Mouse (Mus musculus): ENCODE measurements at regions not wholly inside any gene's neighbourhood (a gene's known extent, or its start where the extent isn't known, plus 50 kb on each side); places are given as distances from the start of the nearest gene placed in this dataset.

DNA sequence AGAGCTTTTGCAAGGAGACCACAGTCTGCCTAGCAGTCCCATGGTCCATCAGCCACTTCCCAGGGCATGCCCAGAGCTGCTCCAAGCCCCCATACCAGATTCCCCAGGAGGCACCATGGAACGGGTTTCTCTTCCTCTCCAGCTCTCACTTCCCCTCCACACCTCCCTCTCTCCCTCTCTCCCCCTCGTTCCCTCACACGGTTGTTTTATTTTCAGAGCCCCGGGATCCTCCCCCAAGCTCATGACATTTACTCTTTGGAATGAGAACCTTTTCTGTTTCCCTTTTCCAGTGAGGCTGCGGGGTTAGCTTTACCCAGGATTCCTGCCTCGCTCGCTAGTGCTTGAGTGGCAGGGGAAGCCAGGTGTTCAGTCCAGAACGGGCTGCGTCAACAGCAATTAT, 436.9 kb downstream of the Matn1 start:
- peaks cover 10% of the 10 kb centered on the region for H3K4me1 ChIP-seq (ENCODE audit: control insufficient read depth, insufficient read depth, low read length)
- no peaks in the 10 kb centered on the region for H3K27me3 ChIP-seq (replicated peaks; ENCODE audit: control insufficient read depth, insufficient read depth, low read length)
- no peaks in the 10 kb centered on the region for H3K9me3 ChIP-seq (ENCODE audit: control insufficient read depth, low read length)
- WGBS: 28% methylated on average over 9 of the region's 9 CpGs
- H3K36me3 ChIP-seq (ENCODE audit: control insufficient read depth, insufficient read depth, low read length): no peaks in the 10 kb centered on the region
- peak overlapping the region; percentile 19; the same call in 1 of the 2 replicates for H3K9ac ChIP-seq (ENCODE audit: low read depth, low read length)
- no peak for ATAC-seq (ENCODE audit: low read depth)
- H3K4me2 ChIP-seq (ENCODE audit: low read depth, low read length): no peak overlapping the region
- peak; percentile 56 for DNase-seq (ENCODE audit: low spot score)
- no peak overlapping the region for H3K4me3 ChIP-seq (ENCODE audit: low read depth, low read length)
- H3K27ac ChIP-seq (replicated peaks; ENCODE audit: low read depth, low read length): no peak overlapping the region; the same call in 1 of the 2 replicates

- no peak overlapping the region for H3K4me2 ChIP-seq (ENCODE audit: low read depth, low read length)
- no peaks in the 10 kb centered on the region for H3K27me3 ChIP-seq (replicated peaks; ENCODE audit: control insufficient read depth, insufficient read depth, low read length)
- no peaks in the 10 kb centered on the region for H3K9me3 ChIP-seq (ENCODE audit: control insufficient read depth, low read length)
- no peak overlapping the region for H3K4me3 ChIP-seq (ENCODE audit: low read depth, low read length)
- no peak overlapping the region for H3K27ac ChIP-seq (replicated peaks; ENCODE audit: low read depth, low read length)
- H3K36me3 ChIP-seq (ENCODE audit: control insufficient read depth, insufficient read depth, low read length): no peaks in the 10 kb centered on the region
- no peak for ATAC-seq (ENCODE audit: low read depth)
- 75% methylated on average over 7 of the region's 7 CpGs for WGBS
- no peak overlapping the region for H3K9ac ChIP-seq (ENCODE audit: low read depth, low read length)
- H3K4me1 ChIP-seq (ENCODE audit: control insufficient read depth, insufficient read depth, low read length): peaks cover 10% of the 10 kb centered on the region
- DNase-seq (ENCODE audit: low spot score): no peak
Observed at GRCm38 (mm10) chr4:131381529-131381928, 437.3 kb downstream of the Matn1 start.

DNA sequence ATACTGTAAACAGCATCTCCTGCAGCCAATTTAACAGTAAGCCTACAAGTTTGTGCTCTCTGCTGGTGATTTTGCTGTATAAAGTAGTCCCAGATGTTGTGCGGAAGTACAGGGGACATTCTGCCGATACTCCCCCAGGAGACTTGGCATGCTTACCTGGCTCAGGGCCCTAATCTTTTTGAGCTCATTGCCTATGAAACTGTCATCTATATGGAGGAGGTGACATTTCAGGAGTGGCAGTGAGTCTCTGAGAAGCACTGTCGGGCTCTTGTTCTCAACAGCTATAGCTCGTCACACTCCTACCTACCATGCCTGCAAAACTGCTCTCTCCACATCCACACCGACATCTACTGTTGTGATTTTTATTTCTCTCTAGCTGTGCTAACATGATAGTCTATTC, 439.7 kb downstream of the Matn1 start:
- no peaks in the 10 kb centered on the region for H3K27me3 ChIP-seq (replicated peaks; ENCODE audit: control insufficient read depth, insufficient read depth, low read length)
- WGBS: 53% methylated on average over 5 of the region's 5 CpGs

GRCm38 (mm10) chr4:131386961-131387360, 442.8 kb downstream of the Matn1 start:
- Histone ChIP-seq H3K4me1 (ENCODE audit: control insufficient read depth, insufficient read depth, low read length) (peaks cover 10% of the 10 kb centered on the region), H3K4me2 (ENCODE audit: low read depth, low read length) (no peak overlapping the region), H3K9ac (ENCODE audit: low read depth, low read length) (no peak overlapping the region), H3K27ac (replicated peaks; ENCODE audit: low read depth, low read length) (no peak overlapping the region), H3K36me3 (ENCODE audit: control insufficient read depth, insufficient read depth, low read length) (no peaks in the 10 kb centered on the region), H3K4me3 (ENCODE audit: low read depth, low read length) (no peak overlapping the region), H3K9me3 (ENCODE audit: control insufficient read depth, low read length) (no peaks in the 10 kb centered on the region), H3K27me3 (replicated peaks; ENCODE audit: control insufficient read depth, insufficient read depth, low read length) (no peaks in the 10 kb centered on the region)
- WGBS: 80% methylated on average over 10 of the region's 10 CpGs
- no peak for ATAC-seq (ENCODE audit: low read depth)
- no peak for DNase-seq (ENCODE audit: low spot score)

More for the DNA sequence above, 439.7 kb downstream of the Matn1 start:
- Histone ChIP-seq H3K9ac (ENCODE audit: low read depth, low read length) (no peak overlapping the region), H3K27ac (replicated peaks; ENCODE audit: low read depth, low read length) (no peak overlapping the region), H3K4me3 (ENCODE audit: low read depth, low read length) (no peak overlapping the region), H3K4me2 (ENCODE audit: low read depth, low read length) (no peak overlapping the region), H3K4me1 (ENCODE audit: control insufficient read depth, insufficient read depth, low read length) (peaks cover 10% of the 10 kb centered on the region), H3K36me3 (ENCODE audit: control insufficient read depth, insufficient read depth, low read length) (no peaks in the 10 kb centered on the region), H3K9me3 (ENCODE audit: control insufficient read depth, low read length) (no peaks in the 10 kb centered on the region)
- peak; percentile 39 for DNase-seq (ENCODE audit: low spot score)
- no peak for ATAC-seq (ENCODE audit: low read depth)

GRCm38 (mm10) chr4:131391119-131391923, 446.8 kb downstream of the Ptpru start:
- Histone ChIP-seq H3K4me1 (ENCODE audit: control insufficient read depth, insufficient read depth, low read length) (no peaks in the 10 kb centered on the region), H3K9ac (ENCODE audit: low read depth, low read length) (no peak overlapping the region), H3K9me3 (ENCODE audit: control insufficient read depth, low read length) (no peaks in the 10 kb centered on the region), H3K4me3 (ENCODE audit: low read depth, low read length) (no peak overlapping the region), H3K27me3 (replicated peaks; ENCODE audit: control insufficient read depth, insufficient read depth, low read length) (no peaks in the 10 kb centered on the region), H3K27ac (replicated peaks; ENCODE audit: low read depth, low read length) (no peak overlapping the region), H3K4me2 (ENCODE audit: low read depth, low read length) (no peak overlapping the region), H3K36me3 (ENCODE audit: control insufficient read depth, insufficient read depth, low read length) (no peaks in the 10 kb centered on the region)
- DNase-seq (ENCODE audit: low spot score): peak; percentile 24
- peak; percentile 60; the same call in 1 of the 2 replicates for ATAC-seq (ENCODE audit: low read depth)
- 43% methylated on average over 10 of the region's 10 CpGs for WGBS

- DNase-seq (ENCODE audit: low spot score) (no peak), ATAC-seq (ENCODE audit: low read depth) (no peak)
- 87% methylated on average over 3 of the region's 3 CpGs for WGBS
- no peak overlapping the region for H3K9ac ChIP-seq (ENCODE audit: low read depth, low read length)
- no peak overlapping the region for H3K4me2 ChIP-seq (ENCODE audit: low read depth, low read length)
- H3K4me3 ChIP-seq (ENCODE audit: low read depth, low read length): no peak overlapping the region
- H3K4me1 ChIP-seq (ENCODE audit: control insufficient read depth, insufficient read depth, low read length): no peaks in the 10 kb centered on the region
- no peaks in the 10 kb centered on the region for H3K27me3 ChIP-seq (replicated peaks; ENCODE audit: control insufficient read depth, insufficient read depth, low read length)
- no peaks in the 10 kb centered on the region for H3K36me3 ChIP-seq (ENCODE audit: control insufficient read depth, insufficient read depth, low read length)
- no peaks in the 10 kb centered on the region for H3K9me3 ChIP-seq (ENCODE audit: control insufficient read depth, low read length)
- no peak overlapping the region for H3K27ac ChIP-seq (replicated peaks; ENCODE audit: low read depth, low read length)
Observed at GRCm38 (mm10) chr4:131391924-131392297, 446.2 kb downstream of the Ptpru start.

DNA sequence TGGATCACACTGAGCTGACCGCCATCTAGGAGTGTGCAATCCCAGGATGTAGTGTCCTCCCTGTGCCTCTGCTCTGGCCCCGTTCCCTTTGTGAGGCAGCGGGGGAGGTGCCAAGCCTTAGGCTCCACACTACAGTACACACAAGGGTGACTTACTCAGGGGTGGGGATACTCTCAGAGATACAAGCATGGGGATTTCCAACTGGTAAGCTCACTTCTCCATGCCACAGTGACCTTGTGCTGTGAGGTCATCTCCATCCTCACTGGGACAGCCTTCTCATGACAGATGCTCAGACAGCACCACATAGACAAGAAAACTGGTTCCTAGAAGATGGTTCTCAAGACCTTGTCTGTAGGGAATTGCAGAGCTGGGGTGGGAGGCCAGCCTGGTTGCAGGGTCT, 445.6 kb downstream of the Ptpru start:
- Histone ChIP-seq H3K9ac (ENCODE audit: low read depth, low read length) (no peak overlapping the region), H3K36me3 (ENCODE audit: control insufficient read depth, insufficient read depth, low read length) (no peaks in the 10 kb centered on the region), H3K27me3 (replicated peaks; ENCODE audit: control insufficient read depth, insufficient read depth, low read length) (no peaks in the 10 kb centered on the region), H3K4me2 (ENCODE audit: low read depth, low read length) (no peak overlapping the region), H3K27ac (replicated peaks; ENCODE audit: low read depth, low read length) (no peak overlapping the region), H3K9me3 (ENCODE audit: control insufficient read depth, low read length) (no peaks in the 10 kb centered on the region), H3K4me1 (ENCODE audit: control insufficient read depth, insufficient read depth, low read length) (no peaks in the 10 kb centered on the region), H3K4me3 (ENCODE audit: low read depth, low read length) (no peak overlapping the region)
- 71% methylated on average over 3 of the region's 3 CpGs for WGBS
- ATAC-seq (ENCODE audit: low read depth) (no peak), DNase-seq (ENCODE audit: low spot score) (no peak)

DNA sequence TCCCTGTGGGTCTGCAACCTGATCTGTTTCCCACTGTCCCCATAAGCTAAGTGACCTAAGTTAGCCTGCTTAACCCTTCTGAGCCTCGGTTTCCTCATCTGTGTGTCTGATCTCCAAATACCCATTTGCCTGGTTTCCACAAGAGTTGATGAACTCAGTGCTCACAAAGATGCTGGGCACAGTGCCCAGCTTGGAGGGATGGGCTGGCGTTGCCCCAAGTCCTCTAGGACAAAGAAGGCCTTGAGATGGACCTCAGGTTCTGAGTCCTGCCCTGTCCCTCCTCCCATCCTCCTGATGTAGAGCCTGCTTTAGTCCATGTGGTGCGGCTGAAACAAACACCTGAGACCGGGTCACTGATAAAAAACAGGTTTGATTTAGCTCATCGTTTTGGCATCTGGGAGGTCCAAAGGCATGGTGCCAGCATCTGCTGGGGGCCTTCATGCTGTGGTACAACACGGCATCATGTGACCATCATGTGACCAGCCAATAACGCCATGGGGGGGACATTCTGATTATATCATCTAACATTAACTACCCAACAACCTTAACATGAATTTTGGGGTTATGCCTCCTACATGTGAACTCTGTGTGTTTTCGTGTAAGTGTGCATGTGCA, 441.8 kb downstream of the Ptpru start:
- WGBS: 78% methylated on average over 8 of the region's 8 CpGs

DNA sequence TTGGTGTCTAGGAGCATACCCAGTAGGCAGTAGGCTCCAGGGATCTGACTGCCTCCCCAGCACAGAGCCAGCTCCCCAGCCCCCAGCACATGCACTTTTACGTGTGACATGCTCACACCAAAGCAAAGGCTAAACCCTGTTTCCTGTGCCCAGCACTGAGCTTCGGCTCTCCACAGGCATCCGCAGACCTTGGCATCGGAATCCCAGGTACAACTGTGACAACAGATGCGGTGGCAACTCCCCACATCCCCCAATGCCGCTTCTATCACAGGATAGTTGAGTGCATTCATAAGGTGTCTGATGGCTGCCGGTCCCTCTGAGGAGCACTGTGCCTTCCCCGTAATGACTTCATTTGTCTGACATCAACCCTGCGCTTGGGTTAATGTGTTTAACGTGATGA, 440.9 kb downstream of the Ptpru start:
- ATAC-seq (ENCODE audit: low read depth): no peak
- Histone ChIP-seq H3K27me3 (replicated peaks; ENCODE audit: control insufficient read depth, insufficient read depth, low read length) (no peaks in the 10 kb centered on the region), H3K27ac (replicated peaks; ENCODE audit: low read depth, low read length) (no peak overlapping the region), H3K9ac (ENCODE audit: low read depth, low read length) (no peak overlapping the region), H3K4me1 (ENCODE audit: control insufficient read depth, insufficient read depth, low read length) (no peaks in the 10 kb centered on the region), H3K4me3 (ENCODE audit: low read depth, low read length) (no peak overlapping the region), H3K4me2 (ENCODE audit: low read depth, low read length) (no peak overlapping the region), H3K36me3 (ENCODE audit: control insufficient read depth, insufficient read depth, low read length) (no peaks in the 10 kb centered on the region), H3K9me3 (ENCODE audit: control insufficient read depth, low read length) (no peaks in the 10 kb centered on the region)
- DNase-seq (ENCODE audit: low spot score): no peak
- 87% methylated on average over 10 of the region's 10 CpGs for WGBS

More for the DNA sequence above, 441.8 kb downstream of the Ptpru start:
- Histone ChIP-seq H3K9me3 (ENCODE audit: control insufficient read depth, low read length) (no peaks in the 10 kb centered on the region), H3K27ac (replicated peaks; ENCODE audit: low read depth, low read length) (no peak overlapping the region), H3K4me2 (ENCODE audit: low read depth, low read length) (no peak overlapping the region), H3K36me3 (ENCODE audit: control insufficient read depth, insufficient read depth, low read length) (no peaks in the 10 kb centered on the region), H3K4me3 (ENCODE audit: low read depth, low read length) (no peak overlapping the region), H3K9ac (ENCODE audit: low read depth, low read length) (no peak overlapping the region), H3K4me1 (ENCODE audit: control insufficient read depth, insufficient read depth, low read length) (no peaks in the 10 kb centered on the region), H3K27me3 (replicated peaks; ENCODE audit: control insufficient read depth, insufficient read depth, low read length) (no peaks in the 10 kb centered on the region)
- DNase-seq (ENCODE audit: low spot score): no peak
- no peak for ATAC-seq (ENCODE audit: low read depth)

All from embryonic facial prominence, embryonic 14.5 days (tissue).